14 mouse cellular contexts compared by ENCODE assay signal in the genomic region with DNA sequence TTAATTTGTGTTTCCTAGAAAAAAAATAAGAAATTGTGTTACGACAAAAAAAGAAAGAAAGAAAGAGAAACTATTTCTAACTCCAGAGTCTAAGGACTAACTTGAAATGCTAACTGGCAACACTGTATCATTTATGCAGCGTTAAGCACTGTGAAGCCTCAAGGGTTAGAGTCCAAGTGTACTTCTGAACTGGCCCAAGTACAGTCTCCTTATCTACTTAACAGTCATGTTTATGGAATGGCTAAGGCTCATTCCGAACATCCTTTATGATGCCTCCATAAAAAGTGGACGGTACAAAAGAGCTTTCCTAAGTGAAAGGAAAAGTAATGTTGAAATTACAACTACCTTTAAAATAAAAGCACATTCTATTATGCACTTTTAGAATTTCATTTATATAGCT.
"Had no signal": no experiment of that assay in that cellular context is flagged by ENCODE, and none has a peak within 500 bp of the region (broad histone marks: within the 10 kb centered on the region; RNA-seq: fewer than 3 reads in every experiment).

No protein-coding gene starts in this region.

- H3K4me3 ChIP-seq: kidney, embryonic 15.5 days; limb, embryonic 12.5 days; limb, embryonic 15.5 days; liver, embryonic 13.5 days; megakaryocyte, embryonic 14.5 days had no signal

- DNase-seq: kidney, postnatal 10 days; left cerebral cortex, postnatal 4 days; liver, embryonic 13.5 days; lung, embryonic 14.5 days; lung, postnatal 10 days; thymus, adult 2 months; thymus, postnatal 14 days; thymus, postnatal 4 days had no signal

- H3K36me3 ChIP-seq: kidney, embryonic 15.5 days; limb, embryonic 12.5 days; limb, embryonic 15.5 days; liver, embryonic 13.5 days had no signal

- H3K4me1 ChIP-seq: liver, embryonic 13.5 days had no signal

- H3K9me3 ChIP-seq: kidney, embryonic 15.5 days; limb, embryonic 15.5 days; liver, embryonic 13.5 days; megakaryocyte, embryonic 14.5 days had no signal

- ATAC-seq: inflammation-experienced regulatory T-cells, adult 6 months had no signal

- H3K27ac ChIP-seq: kidney, embryonic 15.5 days; limb, embryonic 12.5 days; limb, embryonic 15.5 days; liver, embryonic 13.5 days had no signal

- H3K27me3 ChIP-seq: kidney, embryonic 15.5 days; limb, embryonic 12.5 days; limb, embryonic 15.5 days; liver, embryonic 13.5 days; megakaryocyte, embryonic 14.5 days had no signal

- H3K4me2 ChIP-seq: kidney, embryonic 15.5 days; limb, embryonic 12.5 days; limb, embryonic 15.5 days; liver, embryonic 13.5 days; lung, embryonic 14.5 days; midbrain, embryonic 11.5 days had no signal

- H3K9ac ChIP-seq: kidney, embryonic 15.5 days; limb, embryonic 12.5 days; limb, embryonic 15.5 days; liver, embryonic 13.5 days; lung, embryonic 14.5 days had no signal
